26 mouse cellular contexts compared by ENCODE assay signal in genomic region chr16:42549591-42549990, GRCm38 (mm10).
DNase-seq lines count a peak whose midpoint lies in the region; ATAC-seq lines count a peak whose summit lies in the region.
"Had no signal": no experiment of that assay in that cellular context is flagged by ENCODE, and none has a peak within 500 bp of the region (broad histone marks: within the 10 kb centered on the region; RNA-seq: fewer than 3 reads in every experiment).

No protein-coding gene starts in this region.

- no peaks in the 10 kb centered on the region for H3K27me3 ChIP-seq in limb, embryonic 11.5 days (ENCODE audit: control insufficient read depth, insufficient read depth, low read length)
- H3K27me3 ChIP-seq in limb, embryonic 10.5 days (ENCODE audit: low read depth, poor library complexity, severe bottlenecking), result no peaks in the 10 kb centered on the region
- H3K27me3 ChIP-seq: embryonic facial prominence, embryonic 12.5 days; heart, embryonic 12.5 days; hindbrain, embryonic 12.5 days; limb, embryonic 12.5 days; liver, embryonic 13.5 days; neural tube, embryonic 15.5 days had no signal

- no peaks in the 10 kb centered on the region for H3K9me3 ChIP-seq in limb, embryonic 11.5 days (ENCODE audit: control insufficient read depth, low read length)
- no peaks in the 10 kb centered on the region for H3K9me3 ChIP-seq in limb, embryonic 10.5 days (replicated peaks)
- H3K9me3 ChIP-seq: embryonic facial prominence, embryonic 12.5 days; heart, embryonic 12.5 days; hindbrain, embryonic 12.5 days; limb, embryonic 12.5 days; liver, embryonic 13.5 days; neural tube, embryonic 15.5 days had no signal

- ATAC-seq in limb, embryonic 11.5 days (ENCODE audit: insufficient number of reproducible peaks, low FRiP score, low TSS enrichment, low read depth), result no peak; the same call in 1 of the 2 replicates
- no peak for ATAC-seq in megakaryocyte, adult 5-6 weeks (ENCODE audit: poor library complexity, severe bottlenecking)
- ATAC-seq: forebrain, embryonic 16.5 days; inflammation-experienced regulatory T-cells, adult 6 months had no signal

- WGBS in limb, embryonic 11.5 days, result 51% methylated on average over 1 of the region's 1 CpGs
- 65% methylated on average over 1 of the region's 1 CpGs for WGBS in limb, embryonic 10.5 days

- H3K36me3 ChIP-seq in limb, embryonic 11.5 days (ENCODE audit: control insufficient read depth, insufficient read depth, low read length), result no peaks in the 10 kb centered on the region
- no peaks in the 10 kb centered on the region for H3K36me3 ChIP-seq in limb, embryonic 10.5 days
- H3K36me3 ChIP-seq: embryonic facial prominence, embryonic 12.5 days; heart, embryonic 12.5 days; hindbrain, embryonic 12.5 days; limb, embryonic 12.5 days; liver, embryonic 13.5 days; neural tube, embryonic 15.5 days had no signal

- no peak overlapping the region for H3K9ac ChIP-seq in limb, embryonic 11.5 days (ENCODE audit: low read length)
- H3K9ac ChIP-seq: embryonic facial prominence, embryonic 12.5 days; heart, embryonic 12.5 days; hindbrain, embryonic 12.5 days; limb, embryonic 12.5 days; liver, embryonic 13.5 days; neural tube, embryonic 15.5 days had no signal

- peak; percentile 29 for DNase-seq in limb, embryonic 11.5 days (ENCODE audit: low spot score)
- DNase-seq in limb, embryonic 10.5 days (ENCODE audit: low spot score), result no peak
- peak; percentile 5 for DNase-seq in MN1 (ENCODE audit: low spot score)
- peak; percentile 57 for DNase-seq in embryo, embryonic 11 days
- DNase-seq in mesoderm, embryonic 11.5 days (ENCODE audit: low read depth, low spot score), result peak; percentile 6
- no peak for DNase-seq in testis, postnatal 10 days (ENCODE audit: low spot score)
- DNase-seq: adrenal gland, postnatal 25 days; cerebellum, adult 11 months; cerebellum, postnatal 14 days; heart, postnatal 14 days; kidney, adult 9 months; liver, embryonic 13.5 days; midbrain, embryonic 14.5 days; right cerebral cortex, postnatal 14 days; spleen, adult 18-20 months; thymus, adult 18-20 months; thymus, postnatal 4 days had no signal

- no peak overlapping the region for H3K4me2 ChIP-seq in limb, embryonic 11.5 days (ENCODE audit: low read depth, severe bottlenecking)
- H3K4me2 ChIP-seq: embryonic facial prominence, embryonic 12.5 days; heart, embryonic 12.5 days; hindbrain, embryonic 12.5 days; limb, embryonic 12.5 days; liver, embryonic 13.5 days; neural tube, embryonic 15.5 days had no signal

- H3K27ac ChIP-seq in limb, embryonic 11.5 days (replicated peaks; ENCODE audit: low read depth, low read length), result no peak overlapping the region
- no peak overlapping the region for H3K27ac ChIP-seq in limb, embryonic 10.5 days
- H3K27ac ChIP-seq: embryonic facial prominence, embryonic 12.5 days; hindbrain, embryonic 12.5 days; limb, embryonic 12.5 days; liver, embryonic 13.5 days; macrophage; neural tube, embryonic 15.5 days had no signal

- H3K4me1 ChIP-seq in limb, embryonic 11.5 days (ENCODE audit: control insufficient read depth, insufficient read depth, low read length), result no peaks in the 10 kb centered on the region
- peaks cover 9% of the 10 kb centered on the region for H3K4me1 ChIP-seq in limb, embryonic 10.5 days
- H3K4me1 ChIP-seq: heart, embryonic 12.5 days; liver, embryonic 13.5 days had no signal

- H3K4me3 ChIP-seq in limb, embryonic 11.5 days (ENCODE audit: low read depth, low read length), result no peak overlapping the region
- H3K4me3 ChIP-seq in limb, embryonic 10.5 days, result no peak overlapping the region
- H3K4me3 ChIP-seq: embryonic facial prominence, embryonic 12.5 days; heart, embryonic 12.5 days; hindbrain, embryonic 12.5 days; limb, embryonic 12.5 days; liver, embryonic 13.5 days; neural tube, embryonic 15.5 days had no signal

Comparison
In these comparisons a context has a peak if more than half of its experiments do, and no peak if none do; other contexts are left out.
1. DNase-seq: peak in limb, embryonic 11.5 days (single experiment), MN1 (single experiment), embryo, embryonic 11 days (single experiment) and mesoderm, embryonic 11.5 days (single experiment); none in limb, embryonic 10.5 days (single experiment) and testis, postnatal 10 days (single experiment).